Mouse (Mus musculus): ENCODE measurements around the gene Fbxl15. TPM values are rescaled to one million over a fixed set of nuclear protein-coding genes. Genes with fewer than 3 reads are reported as not detected.
A peak's percentile ranks its signal among the peaks of the same experiment; 100 is the strongest.

Gene Fbxl15
- polyA plus RNA-seq, 3 experiments from 2014 or later: 3.9 to 6.4 (median 4.5) TPM

GRCm38 (mm10) chr19:46323716-46324115, 4.3 kb upstream of the Fbxl15 start:
- no peak for ATAC-seq

GRCm38 (mm10) chr19:46324366-46324765, 3.6 kb upstream of the Fbxl15 start:
- no peak for ATAC-seq

- ATAC-seq: no peak
These were observed 3.1 kb upstream of the Fbxl15 start for GRCm38 (mm10) chr19:46324918-46325317.

GRCm38 (mm10) chr19:46326019-46326755, 1.8 kb upstream of the Fbxl15 start:
- ATAC-seq: no peak

- no peak for ATAC-seq
These were observed 1.2 kb upstream of the Fbxl15 start, which contains the start of gene Psd for GRCm38 (mm10) chr19:46326756-46327305. TSS of gene Psd (minus strand) at chr19:46327156.

GRCm38 (mm10) chr19:46327531-46328064, 386 bp upstream of the Fbxl15 start:
- no peak for ATAC-seq

GRCm38 (mm10) chr19:46329031-46329641, 1.2 kb downstream of the Fbxl15 start:
- ATAC-seq: peak; percentile 1

- no peak for ATAC-seq
These were observed 2.0 kb downstream of the Fbxl15 start for GRCm38 (mm10) chr19:46329951-46330350.

GRCm38 (mm10) chr19:46330696-46331095, 2.7 kb downstream of the Fbxl15 start:
- no peak for ATAC-seq

- no peak for ATAC-seq
These were observed 3.3 kb downstream of the Fbxl15 start for GRCm38 (mm10) chr19:46331326-46331725.

- no peak for ATAC-seq
These were observed 4.0 kb downstream of the Fbxl15 start for GRCm38 (mm10) chr19:46331936-46332335.

- no peak for ATAC-seq
These were observed 4.8 kb downstream of the Fbxl15 start for GRCm38 (mm10) chr19:46332721-46333339.

GRCm38 (mm10) chr19:46333906-46334305, 5.9 kb downstream of the Fbxl15 start:
- ATAC-seq: no peak

- ATAC-seq: no peak
These were observed 9.8 kb downstream of the Fbxl15 start for GRCm38 (mm10) chr19:46337719-46338330.

- ATAC-seq: peak; percentile 93
These were observed 10.4 kb downstream of the Fbxl15 start, which contains the start of gene Cuedc2 for GRCm38 (mm10) chr19:46338331-46338936. TSS of gene Cuedc2 (minus strand) at chr19:46338702.

- peak; percentile 20 for ATAC-seq
These were observed 10.9 kb downstream of the Fbxl15 start for GRCm38 (mm10) chr19:46338942-46339286.

GRCm38 (mm10) chr19:46339287-46339971, 11.4 kb downstream of the Fbxl15 start:
- no peak for ATAC-seq

- ATAC-seq: no peak
These were observed 16.9 kb downstream of the Fbxl15 start for GRCm38 (mm10) chr19:46344710-46345419.

GRCm38 (mm10) chr19:46347146-46347545, 19.2 kb downstream of the Fbxl15 start:
- ATAC-seq: no peak

- peak; percentile 19 for ATAC-seq
These were observed 20.1 kb downstream of the Fbxl15 start for GRCm38 (mm10) chr19:46347936-46348668.
